Mouse (Mus musculus) left cerebral cortex, postnatal 10 days (tissue): Measurements from ENCODE around the gene Bcor. TPM values are rescaled to one million over a fixed set of nuclear protein-coding genes. Genes with fewer than 3 reads are reported as not detected.

Experiments
- DNase-seq, 2 experiments: peaks; one replicate each; pipeline ENCODE4 v3.0.0; 2021 to 2022; ENCODE audit warnings: low spot score in 2 of 2, mixed read lengths in 1 of 2; ENCODE audit errors: extremely low spot score in 1 of 2
- intact Hi-C: fragments of 180-260 bp; cut with DNase I; formaldehyde crosslinking; loops from one replicate; pipeline ENCODE4 v1.15.1; 2025
- total RNA-seq, 2 experiments: library from RNA; stranded (reverse); gene quantifications; 2 replicates each; pipeline ENCODE4 v1.2.3; 2021

Gene Bcor
- total RNA-seq, 2 experiments from 2014 or later, result 24.8 to 25.8 TPM

DNA sequence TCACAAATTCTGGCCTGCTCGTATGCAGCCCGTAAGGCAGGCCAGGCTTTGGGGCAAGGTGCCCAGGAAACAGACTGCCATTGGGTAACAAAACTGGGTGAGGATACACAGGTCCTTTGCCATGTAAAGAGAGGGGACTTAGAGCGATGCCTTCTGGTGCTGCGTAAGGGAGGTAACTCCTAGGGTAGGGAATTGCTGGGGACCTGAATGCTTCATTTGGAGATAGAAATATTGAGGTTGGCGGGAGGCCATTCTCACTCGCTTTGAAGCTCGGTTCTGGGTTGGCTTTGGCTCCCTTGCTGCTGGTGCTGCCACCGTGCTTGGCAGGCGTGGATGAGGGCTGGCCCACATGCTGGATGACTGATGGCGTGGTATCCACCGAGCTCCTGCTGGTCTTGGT lies 102.9 kb downstream of the Bcor start:
- no peak for DNase-seq
- intact Hi-C loops, result no loop called here

DNA sequence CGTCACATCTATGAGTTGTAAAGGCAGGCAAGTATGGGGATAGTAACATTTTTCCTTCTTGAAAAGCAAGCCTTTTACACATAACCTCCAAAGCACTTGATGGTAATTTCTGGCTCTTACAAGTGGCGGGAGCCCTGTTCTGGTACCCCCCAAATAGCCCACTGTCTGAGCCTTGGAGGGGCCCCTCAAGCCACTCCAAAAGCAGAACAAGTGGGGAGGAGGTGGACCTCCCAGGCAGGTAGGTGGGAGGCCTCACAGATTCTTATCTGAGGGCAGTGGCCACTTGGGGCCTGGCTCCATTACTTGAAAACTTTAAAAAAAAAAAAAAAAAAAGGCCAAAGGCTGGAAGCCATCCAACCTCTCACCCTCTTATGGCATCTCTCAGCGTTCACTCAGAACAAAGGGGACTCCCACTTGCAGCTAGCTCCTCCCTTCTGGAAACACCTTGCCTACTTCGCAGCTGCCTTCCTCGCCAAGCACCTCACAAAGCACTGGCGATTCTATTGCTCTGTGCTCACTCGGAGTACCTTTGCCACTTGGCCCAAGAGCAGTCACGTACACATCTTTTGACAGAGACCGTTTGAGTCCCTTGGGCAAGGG lies 106.7 kb downstream of the Bcor start:
- intact Hi-C loops, result no loop called here
- no peak for DNase-seq

- intact Hi-C loops, result no loop called here
- no peak for DNase-seq
Measured at GRCm38 (mm10) chrX:12052651-12053050, 107.5 kb downstream of the Bcor start.

DNA sequence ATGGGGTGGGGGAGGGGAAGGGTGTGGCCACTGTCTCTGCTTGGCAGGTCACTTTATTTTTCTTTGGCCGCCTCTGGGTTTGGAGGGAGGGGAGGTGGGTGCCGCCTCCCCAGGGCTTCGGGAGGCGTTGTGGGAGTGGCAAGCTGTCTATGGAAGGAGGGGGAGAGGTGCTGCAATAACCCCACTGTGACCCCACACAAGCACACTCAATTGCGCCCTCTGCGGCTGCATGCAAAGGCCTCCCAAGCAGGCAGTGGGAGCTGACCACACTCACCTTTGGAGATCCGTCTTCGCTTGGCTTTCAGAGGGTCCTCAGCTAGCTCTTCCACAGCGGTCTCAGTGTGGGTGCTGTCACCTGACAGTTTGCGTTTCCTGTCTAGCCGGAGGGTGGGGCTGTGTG lies 111.4 kb downstream of the Bcor start:
- DNase-seq, result no peak
- intact Hi-C loops, result no loop called here

DNA sequence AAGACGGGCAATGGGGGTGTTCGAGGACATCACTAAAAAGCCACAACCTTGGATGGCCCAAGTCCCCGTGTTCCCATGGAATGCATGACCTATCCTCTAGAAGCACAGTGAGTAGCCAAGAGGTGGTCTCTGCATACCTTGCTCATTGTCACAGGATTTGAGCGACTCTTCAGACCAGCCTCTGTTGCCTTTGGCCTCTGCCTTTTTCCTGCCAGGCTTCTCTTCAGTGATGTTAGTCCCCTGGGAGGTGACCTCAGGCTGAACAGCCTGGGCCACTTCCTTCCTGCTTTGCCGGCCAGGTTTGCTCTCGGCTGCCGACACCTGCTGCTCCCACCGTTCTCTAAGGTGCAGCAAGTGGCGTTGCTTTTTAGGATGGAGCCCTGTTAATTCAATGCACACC lies 112.0 kb downstream of the Bcor start:
- intact Hi-C loops, result no loop called here
- DNase-seq, result no peak

- no peak for DNase-seq
- intact Hi-C loops, result no loop called here
Measured at GRCm38 (mm10) chrX:12047223-12047911, 112.8 kb downstream of the Bcor start.

GRCm38 (mm10) chrX:12046676-12047075 lies 113.5 kb downstream of the Bcor start:
- intact Hi-C loops, result no loop called here
- no peak for DNase-seq

DNA sequence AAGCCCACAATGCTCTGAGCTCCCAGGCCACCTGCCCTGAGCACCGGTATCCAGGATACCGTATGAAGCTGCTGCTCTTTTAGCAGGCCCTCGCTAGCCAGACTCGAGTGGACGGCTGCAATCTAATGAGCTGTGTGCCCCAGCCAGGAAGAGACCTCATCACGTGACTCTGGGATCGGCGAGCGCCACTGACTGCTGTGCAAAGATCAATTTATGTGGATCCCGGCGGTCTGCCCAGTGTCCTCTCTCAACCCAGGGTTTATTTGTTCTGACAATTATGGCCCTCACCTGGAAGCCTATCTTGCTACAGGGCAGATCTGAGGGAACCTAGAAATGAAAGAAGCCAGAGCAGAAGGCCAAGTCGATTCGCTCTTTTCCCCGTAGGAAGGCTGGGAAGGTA lies 116.8 kb downstream of the Bcor start:
- DNase-seq, result no peak
- intact Hi-C loops, result no loop called here

GRCm38 (mm10) chrX:12041453-12041852 lies 118.7 kb downstream of the Bcor start:
- intact Hi-C loops, result no loop called here

GRCm38 (mm10) chrX:12014726-12015464 lies 145.3 kb downstream of the Bcor start:
- no peak for DNase-seq
- intact Hi-C loops, result no loop called here

More at GRCm38 (mm10) chrX:12041453-12041852, 118.7 kb downstream of the Bcor start:
- no peak for DNase-seq

DNA sequence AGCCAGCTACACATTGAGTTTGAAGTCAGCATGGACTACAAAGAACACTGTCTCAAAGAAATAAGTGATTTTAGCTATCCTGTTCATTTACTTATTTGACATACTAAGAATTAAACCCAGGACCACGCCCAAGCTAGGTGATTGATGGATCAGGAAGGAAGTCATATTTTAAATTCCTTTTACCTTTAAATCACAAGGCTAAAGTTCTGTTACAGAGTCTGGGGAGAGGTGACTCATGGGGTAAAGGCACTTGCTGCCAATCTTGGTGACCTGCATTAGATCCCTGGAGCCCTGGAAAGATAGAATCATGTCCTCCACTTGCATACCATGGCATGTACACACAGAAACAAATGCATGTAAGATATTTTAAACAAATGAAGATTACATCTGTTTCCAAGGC lies 149.5 kb downstream of the Bcor start:
- DNase-seq, result no peak
- intact Hi-C loops, result no loop called here

- intact Hi-C loops, result loop anchor here (5.0 to 10.0 kb wide), 2 partner anchors 58 to 204 kb away; no protein-coding TSS in a partner anchor
- DNase-seq, result peak in 1 of 2 experiments; percentile 41
Measured at GRCm38 (mm10) chrX:12009046-12009445, 151.1 kb downstream of the Bcor start.

DNA sequence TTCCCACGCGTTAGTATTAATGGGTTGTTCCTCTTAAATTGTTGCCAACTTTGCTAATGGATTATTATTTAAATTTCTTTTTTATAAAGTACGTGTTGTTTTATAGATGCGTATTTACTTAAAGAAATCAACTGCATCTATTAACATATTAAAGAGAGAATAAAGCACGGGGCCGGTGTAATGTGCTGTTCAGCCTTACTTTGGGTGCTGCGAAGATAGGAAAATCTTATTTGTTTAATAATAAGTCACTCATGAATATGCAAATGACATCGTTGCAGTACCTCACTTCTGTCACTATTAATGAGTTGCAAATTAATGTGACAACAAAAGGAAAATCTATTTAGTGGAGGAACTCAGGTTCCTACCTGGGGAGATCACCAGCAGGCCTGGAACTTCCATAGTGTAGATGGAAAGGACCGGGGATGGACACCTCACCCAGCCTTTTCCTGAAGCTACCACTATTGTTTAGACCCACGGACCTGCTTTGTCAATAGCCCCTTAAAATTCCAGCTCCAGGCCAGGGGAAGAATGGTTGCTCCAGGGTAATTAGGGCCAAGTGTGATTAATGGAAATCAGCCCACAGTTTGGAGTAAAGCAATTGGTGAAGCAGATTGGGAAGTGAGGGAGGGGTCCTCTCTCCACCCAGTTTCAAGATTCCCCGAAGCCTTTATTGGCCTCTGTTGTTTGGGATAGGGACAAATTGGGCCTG lies 152.2 kb downstream of the Bcor start:
- intact Hi-C loops, result loop anchor here (5.0 to 10.0 kb wide), 2 partner anchors 59 to 203 kb away; no protein-coding TSS in a partner anchor
- DNase-seq, result no peak

GRCm38 (mm10) chrX:12006882-12007753 lies 153.0 kb downstream of the Bcor start:
- DNase-seq, result peak in 1 of 2 experiments; percentile 65
- intact Hi-C loops, result loop anchor here (5.0 to 10.0 kb wide), 2 partner anchors 60 to 202 kb away; no protein-coding TSS in a partner anchor

DNA sequence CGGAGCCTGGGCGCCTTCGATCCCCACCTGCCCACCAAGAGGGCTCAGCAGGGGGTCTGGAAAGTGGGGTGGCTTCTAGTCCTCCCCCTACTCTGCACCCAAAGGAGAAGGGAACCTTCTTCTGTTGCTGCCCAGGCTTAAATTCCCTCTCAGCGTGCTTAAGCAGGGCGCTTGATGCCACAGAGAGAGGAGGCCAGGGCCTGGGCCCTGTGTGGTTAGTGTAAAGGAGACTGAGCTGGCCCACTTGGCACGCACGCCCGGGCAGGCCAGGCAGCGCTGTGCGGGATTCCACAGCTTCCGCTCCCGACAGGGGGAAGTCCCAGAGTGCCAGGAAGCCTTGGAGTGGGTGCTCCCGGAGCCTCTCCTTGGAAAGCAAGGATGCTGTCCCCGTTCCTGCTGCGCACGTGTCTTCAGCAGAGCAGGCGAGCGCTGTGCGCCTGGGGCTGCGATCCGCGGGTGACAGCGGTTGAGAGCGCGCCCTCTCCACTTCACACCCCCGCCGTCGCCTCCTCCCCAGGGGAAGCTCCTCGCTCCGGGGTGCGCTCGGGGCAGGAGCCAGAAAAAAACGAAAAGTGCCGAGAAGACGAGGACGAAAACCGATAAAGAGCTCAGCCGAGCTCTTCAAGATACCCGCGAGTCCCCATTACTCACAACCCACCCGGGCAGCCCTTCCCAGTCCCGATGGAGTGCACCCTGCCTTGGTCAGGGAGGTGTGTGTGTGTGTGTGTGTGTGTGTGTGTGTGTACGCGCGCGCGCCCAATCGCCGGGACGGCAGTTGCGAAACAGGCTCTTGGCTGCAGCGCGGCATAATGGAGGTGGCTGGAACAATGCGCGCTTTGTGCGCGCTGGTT lies 153.9 kb downstream of the Bcor start:
- intact Hi-C loops, result loop anchor here (5.0 to 10.0 kb wide), 2 partner anchors 61 to 201 kb away; no protein-coding TSS in a partner anchor
- peak; percentile 44 to 75 for DNase-seq

- peak in 1 of 2 experiments; percentile 47 for DNase-seq
- intact Hi-C loops, result loop anchor here (5.0 to 10.0 kb wide), 2 partner anchors 62 to 201 kb away; no protein-coding TSS in a partner anchor
Measured at GRCm38 (mm10) chrX:12005181-12006030, 154.7 kb downstream of the Bcor start.
